ENCODE assay signal across 30 mouse cellular contexts in genomic region chr12:113036996-113037395, GRCm38 (mm10). TPM values are rescaled to one million over a fixed set of nuclear protein-coding genes. Genes with fewer than 3 reads are reported as not detected.
A peak's percentile ranks its signal among the peaks of the same experiment; 100 is the strongest.
DNase-seq lines count a peak whose midpoint lies in the region; ATAC-seq and TF ChIP-seq lines count a peak whose summit lies in the region.
"Had no signal": no experiment of that assay in that cellular context is flagged by ENCODE, and none has a peak within 500 bp of the region (broad histone marks: within the 10 kb centered on the region; RNA-seq: fewer than 3 reads in every experiment).

No protein-coding gene starts in this region.

- no peak for TF ChIP-seq CTCF in liver, embryonic 14.5 days (IDR thresholded peaks at IDR 0.05; ENCODE audit: low read depth)
- TF ChIP-seq CTCF in liver, postnatal 0 days (IDR thresholded peaks at IDR 0.05; ENCODE audit: low read depth), result no peak

- no peak for DNase-seq in liver, embryonic 11.5 days (ENCODE audit: low spot score)
- no peak for DNase-seq in liver
- DNase-seq in liver, embryonic 14.5 days (ENCODE audit: low read depth in 3 of 3, low spot score in 3 of 3), result peak in 1 of 3 experiments; percentile 33
- no peak for DNase-seq in liver, postnatal 0 days
- no peak for DNase-seq in forebrain, embryonic 11.5 days (ENCODE audit: low spot score)
- DNase-seq in heart, embryonic 10.5 days (ENCODE audit: low spot score), result no peak
- no peak for DNase-seq in cerebellum, postnatal 4 days (ENCODE audit: low spot score in 2 of 2)
- DNase-seq: adrenal gland, adult 2 months; adrenal gland, postnatal 14 days; B cell, adult 2 months; cerebellum, adult 11-12 months; cerebellum, adult 8-10 months; cerebellum, postnatal 10 days; cerebellum, postnatal 36 days; forebrain, postnatal 0 days; gastrocnemius, adult 2 months; gastrocnemius, postnatal 14 days; heart, adult 11 months; heart, postnatal 36 days had no signal

- peaks cover 27% of the 10 kb centered on the region for H3K4me1 ChIP-seq in liver, embryonic 11.5 days (replicated peaks; ENCODE audit: control insufficient read depth, insufficient read depth, low read length)
- H3K4me1 ChIP-seq in liver, embryonic 14.5 days (replicated peaks; ENCODE audit: control insufficient read depth in 2 of 2, insufficient read depth in 2 of 2, low read length in 1 of 2), result peaks cover 25 to 31% of the 10 kb centered on the region in 2 experiments
- H3K4me1 ChIP-seq in liver, postnatal 0 days (ENCODE audit: insufficient read depth), result peaks cover 17% of the 10 kb centered on the region
- peaks cover 5% of the 10 kb centered on the region for H3K4me1 ChIP-seq in forebrain, embryonic 11.5 days (replicated peaks; ENCODE audit: control insufficient read depth, insufficient read depth, low read length)
- peaks cover 47% of the 10 kb centered on the region for H3K4me1 ChIP-seq in heart, embryonic 10.5 days

- no peak overlapping the region for H3K9ac ChIP-seq in liver, embryonic 11.5 days (ENCODE audit: low read depth, low read length)
- no peak overlapping the region for H3K9ac ChIP-seq in liver, embryonic 14.5 days (replicated peaks)
- H3K9ac ChIP-seq in liver, postnatal 0 days (replicated peaks), result no peak overlapping the region
- H3K9ac ChIP-seq in forebrain, embryonic 11.5 days (ENCODE audit: low read length), result no peak overlapping the region
- H3K9ac ChIP-seq: forebrain, postnatal 0 days; hindbrain, embryonic 13.5 days had no signal

- H3K4me2 ChIP-seq in liver, embryonic 11.5 days, result no peak overlapping the region
- no peak overlapping the region for H3K4me2 ChIP-seq in liver, embryonic 14.5 days (ENCODE audit: low read depth)
- no peak overlapping the region for H3K4me2 ChIP-seq in liver, postnatal 0 days (ENCODE audit: low read depth, low read length)
- H3K4me2 ChIP-seq in forebrain, embryonic 11.5 days (ENCODE audit: low read depth, low read length, severe bottlenecking), result no peak overlapping the region
- H3K4me2 ChIP-seq: hindbrain, embryonic 13.5 days had no signal

- TF ChIP-seq EP300 in liver, embryonic 14.5 days (IDR thresholded peaks at IDR 0.05; ENCODE audit: low read depth), result peak; percentile 65
- no peak; the same call in 1 of the 2 replicates for TF ChIP-seq EP300 in liver, postnatal 0 days (IDR thresholded peaks at IDR 0.05; ENCODE audit: low read depth)

- peak overlapping the region; percentile 38; the same call in 1 of the 2 replicates for H3K27ac ChIP-seq in liver, embryonic 11.5 days (ENCODE audit: low read depth, low read length)
- H3K27ac ChIP-seq in liver, embryonic 14.5 days, result no peak overlapping the region
- no peak overlapping the region for H3K27ac ChIP-seq in liver, postnatal 0 days (ENCODE audit: low read depth)
- H3K27ac ChIP-seq in forebrain, embryonic 11.5 days (ENCODE audit: low read depth, low read length), result no peak overlapping the region
- no peak overlapping the region for H3K27ac ChIP-seq in heart, embryonic 10.5 days
- H3K27ac ChIP-seq: forebrain, embryonic 10.5 days; gastrocnemius, adult 2 months; hindbrain, embryonic 10.5 days; hindbrain, embryonic 13.5 days had no signal

- ATAC-seq in liver, embryonic 11.5 days (replicated peaks; ENCODE audit: low FRiP score), result peak; percentile 75
- ATAC-seq in liver, embryonic 14.5 days (ENCODE audit: insufficient read depth), result peak; percentile 71
- ATAC-seq in liver, postnatal 0 days, result peak; percentile 65
- no peak for ATAC-seq in forebrain, embryonic 11.5 days (replicated peaks; ENCODE audit: low FRiP score)
- ATAC-seq: forebrain, embryonic 14.5 days; forebrain, postnatal 0 days; hindbrain, embryonic 16.5 days had no signal

- H3K9me3 ChIP-seq in liver, embryonic 11.5 days (ENCODE audit: control insufficient read depth, low read length), result no peaks in the 10 kb centered on the region
- H3K9me3 ChIP-seq in liver, embryonic 14.5 days (ENCODE audit: control insufficient read depth, low read length), result no peaks in the 10 kb centered on the region
- no peaks in the 10 kb centered on the region for H3K9me3 ChIP-seq in liver, postnatal 0 days (ENCODE audit: low read length)
- H3K9me3 ChIP-seq in forebrain, embryonic 11.5 days (ENCODE audit: control insufficient read depth, low read length), result no peaks in the 10 kb centered on the region
- no peaks in the 10 kb centered on the region for H3K9me3 ChIP-seq in heart, embryonic 10.5 days
- H3K9me3 ChIP-seq: forebrain, embryonic 10.5 days; G1E; hindbrain, embryonic 10.5 days; hindbrain, embryonic 13.5 days had no signal

- WGBS in liver, embryonic 11.5 days, result 69% methylated on average over 4 of the region's 4 CpGs
- 31% methylated on average over 4 of the region's 4 CpGs for WGBS in liver, embryonic 14.5 days (ENCODE audit: insufficient replicate concordance)
- WGBS in liver, postnatal 0 days (ENCODE audit: insufficient replicate concordance), result 55% methylated on average over 4 of the region's 4 CpGs
- WGBS in forebrain, embryonic 11.5 days, result 90% methylated on average over 4 of the region's 4 CpGs
- WGBS in heart, embryonic 10.5 days, result 86% methylated on average over 4 of the region's 4 CpGs

- no peak overlapping the region for H3K4me3 ChIP-seq in liver, embryonic 11.5 days (ENCODE audit: low read depth, low read length)
- H3K4me3 ChIP-seq in liver, embryonic 14.5 days (ENCODE audit: insufficient read depth in 1 of 2, low read depth in 2 of 2, low read length in 2 of 2), result no peak overlapping the region
- no peak overlapping the region for H3K4me3 ChIP-seq in liver, postnatal 0 days (ENCODE audit: low read depth, low read length)
- no peak overlapping the region for H3K4me3 ChIP-seq in forebrain, embryonic 11.5 days (ENCODE audit: low read depth, low read length)
- no peak overlapping the region for H3K4me3 ChIP-seq in heart, embryonic 10.5 days
- H3K4me3 ChIP-seq: forebrain, embryonic 10.5 days; gastrocnemius, adult 2 months; hindbrain, embryonic 10.5 days; hindbrain, embryonic 13.5 days had no signal

- no peaks in the 10 kb centered on the region for H3K27me3 ChIP-seq in liver, embryonic 11.5 days (replicated peaks; ENCODE audit: control insufficient read depth, insufficient read depth, low read length)
- H3K27me3 ChIP-seq in liver, embryonic 14.5 days (ENCODE audit: control insufficient read depth, insufficient read depth, low read length), result no peaks in the 10 kb centered on the region
- H3K27me3 ChIP-seq in liver, postnatal 0 days (ENCODE audit: insufficient read depth, low read length), result no peaks in the 10 kb centered on the region
- no peaks in the 10 kb centered on the region for H3K27me3 ChIP-seq in forebrain, embryonic 11.5 days (ENCODE audit: control insufficient read depth, insufficient read depth, low read length)
- no peaks in the 10 kb centered on the region for H3K27me3 ChIP-seq in heart, embryonic 10.5 days (ENCODE audit: insufficient read depth, poor library complexity, severe bottlenecking)
- H3K27me3 ChIP-seq: CH12.LX; hindbrain, embryonic 13.5 days had no signal

- H3K36me3 ChIP-seq in liver, embryonic 11.5 days (ENCODE audit: control insufficient read depth, insufficient read depth, low read length), result no peaks in the 10 kb centered on the region
- no peaks in the 10 kb centered on the region for H3K36me3 ChIP-seq in liver, embryonic 14.5 days (replicated peaks; ENCODE audit: control insufficient read depth, insufficient read depth, low read depth)
- no peaks in the 10 kb centered on the region for H3K36me3 ChIP-seq in liver, postnatal 0 days (replicated peaks; ENCODE audit: insufficient read depth, low read length)
- no peaks in the 10 kb centered on the region for H3K36me3 ChIP-seq in forebrain, embryonic 11.5 days (ENCODE audit: control insufficient read depth, insufficient read depth, low read length)
- H3K36me3 ChIP-seq in heart, embryonic 10.5 days, result no peaks in the 10 kb centered on the region
- H3K36me3 ChIP-seq: hindbrain, embryonic 10.5 days; hindbrain, embryonic 13.5 days had no signal

RNA-seq across cellular contexts. Expression of gene Pacs2, which starts 22.7 kb away (rescaled TPM):
- 11.0 and 11.9 TPM in 2 replicates for polyA plus RNA-seq in liver, embryonic 11.5 days (2014; fragmentation: Nextera tagmentation; extraction: Ambion mirVana)
- polyA plus RNA-seq in liver, embryonic 14.5 days (2012; rRNA removed), result 9.1 and 11.7 TPM in 2 replicates
- 3.7 and 5.4 TPM in 2 replicates for polyA plus RNA-seq in liver, embryonic 14.5 days (2014; fragmentation: Nextera tagmentation; extraction: Ambion mirVana)
- polyA plus RNA-seq in liver, postnatal 0 days (2015; fragmentation: Nextera tagmentation; extraction: Ambion mirVana), result 3.9 and 4.0 TPM in 2 replicates
- 24.7 and 25.6 TPM in 2 replicates for polyA plus RNA-seq in forebrain, embryonic 11.5 days (2014; fragmentation: Nextera tagmentation; extraction: Ambion mirVana)
- polyA plus RNA-seq in heart, embryonic 10.5 days (2016; fragmentation: Nextera tagmentation; extraction: Ambion mirVana), result 11.7 TPM in 2 replicates

RNA-seq across cellular contexts. Expression of gene Brf1, which starts 36.5 kb away (rescaled TPM):
- 51.8 and 52.9 TPM in 2 replicates for polyA plus RNA-seq in liver, embryonic 11.5 days (2014; fragmentation: Nextera tagmentation; extraction: Ambion mirVana)
- 21.5 and 32.0 TPM in 2 replicates for polyA plus RNA-seq in liver, embryonic 14.5 days (2012; rRNA removed)
- 19.5 and 22.5 TPM in 2 replicates for polyA plus RNA-seq in liver, embryonic 14.5 days (2014; fragmentation: Nextera tagmentation; extraction: Ambion mirVana)
- 17.0 and 18.4 TPM in 2 replicates for polyA plus RNA-seq in liver, postnatal 0 days (2015; fragmentation: Nextera tagmentation; extraction: Ambion mirVana)
- polyA plus RNA-seq in forebrain, embryonic 11.5 days (2014; fragmentation: Nextera tagmentation; extraction: Ambion mirVana), result 67.3 and 70.8 TPM in 2 replicates
- 35.3 and 41.5 TPM in 2 replicates for polyA plus RNA-seq in heart, embryonic 10.5 days (2016; fragmentation: Nextera tagmentation; extraction: Ambion mirVana)

RNA-seq across cellular contexts. Expression of gene Tex22, which starts 37.3 kb away (rescaled TPM):
- polyA plus RNA-seq in liver, embryonic 11.5 days (2014; fragmentation: Nextera tagmentation; extraction: Ambion mirVana), result not detected in 2 replicates
- polyA plus RNA-seq in liver, embryonic 14.5 days (2012; rRNA removed), result 0.02 TPM in 1 of 2 replicates, not detected in the other
- not detected in 2 replicates for polyA plus RNA-seq in liver, embryonic 14.5 days (2014; fragmentation: Nextera tagmentation; extraction: Ambion mirVana)
- not detected in 2 replicates for polyA plus RNA-seq in liver, postnatal 0 days (2015; fragmentation: Nextera tagmentation; extraction: Ambion mirVana)
- not detected in 2 replicates for polyA plus RNA-seq in forebrain, embryonic 11.5 days (2014; fragmentation: Nextera tagmentation; extraction: Ambion mirVana)
- not detected in 2 replicates for polyA plus RNA-seq in heart, embryonic 10.5 days (2016; fragmentation: Nextera tagmentation; extraction: Ambion mirVana)
- polyA plus RNA-seq: embryonic facial prominence, embryonic 11.5 days; embryonic facial prominence, embryonic 14.5 days; forebrain, embryonic 10.5 days; forebrain, embryonic 14.5 days; forebrain, postnatal 0 days; G1E; heart, embryonic 14.5 days; heart, postnatal 0 days; hindbrain, embryonic 10.5 days; hindbrain, embryonic 13.5 days; hindbrain, embryonic 16.5 days had no signal
